In genomic region chr6:93946612-93947011, GRCm38 (mm10) we compare ENCODE assay signal across 15 mouse cellular contexts.
"Had no signal": no experiment of that assay in that cellular context is flagged by ENCODE, and none has a peak within 500 bp of the region (broad histone marks: within the 10 kb centered on the region; RNA-seq: fewer than 3 reads in every experiment).

No protein-coding gene starts in this region.

- H3K36me3 ChIP-seq: limb, embryonic 12.5 days; liver, embryonic 13.5 days; lung, embryonic 15.5 days; midbrain, embryonic 12.5 days had no signal

- H3K9me3 ChIP-seq: limb, embryonic 12.5 days; liver, embryonic 13.5 days; lung, embryonic 15.5 days; midbrain, embryonic 12.5 days had no signal

- H3K27ac ChIP-seq: kidney, postnatal 0 days; limb, embryonic 12.5 days; liver, embryonic 13.5 days; lung, embryonic 15.5 days; macrophage; midbrain, embryonic 12.5 days; stomach, postnatal 0 days had no signal

- ATAC-seq: liver, postnatal 0 days; midbrain, embryonic 16.5 days had no signal

- DNase-seq: kidney, postnatal 36 days; layer of hippocampus, adult 9-11 months; layer of hippocampus, postnatal 36 days; liver; liver, embryonic 13.5 days; liver, postnatal 0 days; lung, postnatal 14 days; thymus, postnatal 4 days had no signal

- H3K4me3 ChIP-seq: limb, embryonic 12.5 days; liver, embryonic 13.5 days; lung, embryonic 15.5 days; midbrain, embryonic 12.5 days had no signal

- H3K4me1 ChIP-seq: liver, embryonic 13.5 days; lung, embryonic 15.5 days; midbrain, embryonic 12.5 days had no signal

- H3K9ac ChIP-seq: limb, embryonic 12.5 days; liver, embryonic 13.5 days; liver, postnatal 0 days; lung, embryonic 15.5 days; midbrain, embryonic 12.5 days had no signal

- H3K27me3 ChIP-seq: limb, embryonic 12.5 days; liver, embryonic 13.5 days; lung, embryonic 15.5 days; midbrain, embryonic 12.5 days had no signal

- H3K4me2 ChIP-seq: limb, embryonic 12.5 days; liver, embryonic 13.5 days; lung, embryonic 15.5 days; midbrain, embryonic 12.5 days had no signal
